Mouse (Mus musculus): ENCODE results near the gene Hspb6. TPM values are rescaled to one million over a fixed set of nuclear protein-coding genes. Genes with fewer than 3 reads are reported as not detected.

Gene Hspb6
- polyA plus RNA-seq, 1 experiment from 2014 or later = 9.3 TPM

GRCm38 (mm10) chr7:30566033-30566432 lies 14.1 kb downstream of the Hspb6 start:
- no peak overlapping the region for H3K4me2 ChIP-seq (replicated peaks)
- H3K27ac ChIP-seq (replicated peaks) = no peak overlapping the region
- no peaks in the 10 kb centered on the region for H3K9me3 ChIP-seq
- H3K27me3 ChIP-seq = no peaks in the 10 kb centered on the region
- H3K4me3 ChIP-seq = no peak overlapping the region
- whole genome bisulfite sequencing = 90% methylated on average over 9 of the region's 9 CpGs
- no peak for ATAC-seq (replicated peaks)
- peaks cover 60% of the 10 kb centered on the region for H3K36me3 ChIP-seq
- H3K4me1 ChIP-seq = peaks cover 17% of the 10 kb centered on the region
- H3K9ac ChIP-seq (replicated peaks) = no peak overlapping the region

- 93% methylated on average over 11 of the region's 11 CpGs for WGBS
- no peak overlapping the region for H3K4me3 ChIP-seq
- no peak overlapping the region for H3K9ac ChIP-seq (replicated peaks)
- no peaks in the 10 kb centered on the region for H3K27me3 ChIP-seq
- H3K9me3 ChIP-seq = no peaks in the 10 kb centered on the region
- no peak overlapping the region for H3K27ac ChIP-seq (replicated peaks)
- ATAC-seq (replicated peaks) = no peak
- H3K36me3 ChIP-seq = peaks cover 68% of the 10 kb centered on the region
- H3K4me1 ChIP-seq = peaks cover 10% of the 10 kb centered on the region
- H3K4me2 ChIP-seq (replicated peaks) = no peak overlapping the region
These were observed 15.6 kb downstream of the Hspb6 start for GRCm38 (mm10) chr7:30567555-30567954.

DNA sequence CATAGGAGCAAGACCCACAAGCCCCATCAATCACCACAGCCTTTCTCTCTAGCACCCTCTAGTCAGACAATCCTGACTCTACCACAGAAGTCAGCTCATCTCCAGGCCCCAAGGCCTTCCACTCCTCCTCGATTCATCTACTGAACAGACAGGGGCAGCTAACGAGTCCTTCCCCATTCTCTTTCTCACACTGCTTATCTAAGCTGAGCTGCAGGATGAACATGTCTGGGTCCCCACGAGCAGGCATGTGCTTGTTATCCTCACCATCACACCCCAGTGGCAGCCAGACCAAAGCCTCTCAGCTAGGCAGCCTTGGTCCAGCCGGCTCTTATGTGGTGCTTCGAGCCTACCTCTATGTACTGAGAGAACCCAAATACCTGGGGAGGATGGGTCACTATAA lies 20.4 kb downstream of the Hspb6 start:
- Histone ChIP-seq H3K27ac (replicated peaks) (no peak overlapping the region), H3K4me2 (replicated peaks) (no peak overlapping the region), H3K4me1 (no peaks in the 10 kb centered on the region), H3K27me3 (no peaks in the 10 kb centered on the region), H3K4me3 (no peak overlapping the region), H3K9ac (replicated peaks) (no peak overlapping the region), H3K9me3 (no peaks in the 10 kb centered on the region), H3K36me3 (peaks cover 94% of the 10 kb centered on the region)
- 86% methylated on average over 5 of the region's 5 CpGs for WGBS
- ATAC-seq (replicated peaks) = no peak

- ATAC-seq (replicated peaks) = no peak
- Histone ChIP-seq H3K4me1 (no peaks in the 10 kb centered on the region), H3K4me3 (no peak overlapping the region), H3K27ac (replicated peaks) (no peak overlapping the region), H3K9ac (replicated peaks) (no peak overlapping the region), H3K36me3 (peaks cover 97% of the 10 kb centered on the region), H3K27me3 (no peaks in the 10 kb centered on the region), H3K9me3 (no peaks in the 10 kb centered on the region), H3K4me2 (replicated peaks) (no peak overlapping the region)
- 77% methylated on average over 2 of the region's 2 CpGs for WGBS
These were observed 21.0 kb downstream of the Hspb6 start for GRCm38 (mm10) chr7:30572969-30573368.

DNA sequence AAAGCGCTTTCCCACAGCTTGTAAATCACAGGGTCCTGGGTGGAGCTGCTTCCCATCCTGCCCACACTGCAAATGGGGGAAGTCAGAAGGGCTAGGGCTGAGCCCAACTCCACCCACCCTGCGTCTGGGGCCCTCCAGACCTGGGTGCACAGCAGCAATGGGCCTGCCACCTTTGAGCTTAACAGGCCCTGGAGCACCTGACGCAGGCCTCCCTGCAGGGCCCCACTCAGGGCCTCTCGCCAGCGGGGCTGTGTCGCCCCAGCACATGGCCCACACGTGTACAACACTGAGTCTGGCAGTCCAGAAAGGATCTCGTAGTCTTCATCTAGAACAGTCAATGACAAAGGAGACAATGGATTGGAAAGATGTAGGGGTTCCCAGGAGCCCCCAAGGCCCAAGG lies 28.0 kb downstream of the Hspb6 start:
- Histone ChIP-seq H3K9ac (replicated peaks) (no peak overlapping the region), H3K27me3 (no peaks in the 10 kb centered on the region), H3K9me3 (no peaks in the 10 kb centered on the region), H3K4me1 (no peaks in the 10 kb centered on the region), H3K36me3 (peaks cover 99% of the 10 kb centered on the region), H3K4me3 (no peak overlapping the region), H3K4me2 (replicated peaks) (no peak overlapping the region), H3K27ac (replicated peaks) (no peak overlapping the region)
- ATAC-seq (replicated peaks) = no peak
- 91% methylated on average over 8 of the region's 8 CpGs for WGBS

GRCm38 (mm10) chr7:30581547-30581946 lies 29.6 kb downstream of the Hspb6 start:
- ATAC-seq (replicated peaks) = no peak
- Histone ChIP-seq H3K27me3 (no peaks in the 10 kb centered on the region), H3K4me2 (replicated peaks) (no peak overlapping the region), H3K9ac (replicated peaks) (no peak overlapping the region), H3K9me3 (no peaks in the 10 kb centered on the region), H3K4me3 (no peak overlapping the region), H3K27ac (replicated peaks) (no peak overlapping the region), H3K36me3 (peaks cover 96% of the 10 kb centered on the region), H3K4me1 (peaks cover 2% of the 10 kb centered on the region)
- 95% methylated on average over 16 of the region's 16 CpGs for WGBS

DNA sequence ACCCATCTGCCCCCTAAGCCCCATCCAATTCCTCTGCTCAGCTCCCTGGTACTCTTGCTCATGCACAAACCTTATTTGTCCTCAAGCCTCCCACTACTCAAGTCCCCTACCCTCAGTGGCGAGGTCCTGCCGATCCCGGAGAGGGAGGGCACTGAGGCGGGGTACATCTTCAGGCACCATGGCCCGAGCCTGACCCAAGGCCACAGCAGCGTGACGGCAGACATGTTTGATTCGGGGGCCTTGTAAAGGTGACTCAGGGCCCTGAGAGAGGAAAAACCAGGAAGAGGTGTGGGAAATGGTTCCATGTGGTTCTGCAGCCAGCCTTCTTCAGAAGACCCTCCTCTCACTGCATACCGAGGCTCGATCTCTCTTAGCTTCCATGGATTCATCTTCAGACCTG lies 32.4 kb downstream of the Hspb6 start:
- 93% methylated on average over 10 of the region's 10 CpGs for WGBS
- no peak for ATAC-seq (replicated peaks)
- H3K9me3 ChIP-seq = no peaks in the 10 kb centered on the region

DNA sequence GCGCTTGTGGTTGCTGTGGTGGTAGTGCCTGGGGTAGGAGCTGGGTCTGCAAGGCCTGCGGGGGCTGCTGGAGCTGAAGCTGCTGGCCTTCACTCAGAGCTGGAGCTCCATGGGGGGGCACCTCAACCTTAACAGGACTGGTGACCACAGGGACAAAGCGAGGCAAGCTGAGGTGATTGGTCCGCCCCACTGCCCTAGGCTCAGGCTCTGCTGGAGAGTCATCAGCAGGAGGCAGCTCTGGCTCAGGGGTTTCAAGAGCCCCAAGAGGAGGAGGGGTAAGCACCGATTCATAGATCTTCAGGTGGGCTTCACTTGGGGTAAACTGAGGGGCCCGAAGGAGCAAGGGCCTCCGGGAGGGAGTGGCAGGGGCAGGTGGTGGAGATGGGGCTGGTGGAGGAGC lies 33.2 kb downstream of the Hspb6 start:
- Histone ChIP-seq H3K36me3 (peaks cover 60% of the 10 kb centered on the region), H3K27me3 (no peaks in the 10 kb centered on the region), H3K4me2 (replicated peaks) (no peak overlapping the region), H3K4me1 (peaks cover 24% of the 10 kb centered on the region), H3K9me3 (no peaks in the 10 kb centered on the region), H3K9ac (replicated peaks) (no peak overlapping the region), H3K27ac (replicated peaks) (no peak overlapping the region), H3K4me3 (no peak overlapping the region)
- 93% methylated on average over 7 of the region's 7 CpGs for WGBS
- ATAC-seq (replicated peaks) = no peak

More for the DNA sequence above, 32.4 kb downstream of the Hspb6 start:
- Histone ChIP-seq H3K36me3 (peaks cover 68% of the 10 kb centered on the region), H3K27ac (replicated peaks) (no peak overlapping the region), H3K9ac (replicated peaks) (no peak overlapping the region), H3K4me2 (replicated peaks) (no peak overlapping the region), H3K4me3 (no peak overlapping the region), H3K4me1 (peaks cover 16% of the 10 kb centered on the region), H3K27me3 (no peaks in the 10 kb centered on the region)

- Histone ChIP-seq H3K9me3 (no peaks in the 10 kb centered on the region), H3K9ac (replicated peaks) (0 out of 2 replicates have a peak overlapping the region, but pooled peaks have one; percentile 95), H3K4me1 (peaks cover 24% of the 10 kb centered on the region), H3K4me2 (replicated peaks) (peak overlapping the region; percentile 82), H3K27me3 (no peaks in the 10 kb centered on the region), H3K27ac (replicated peaks) (no peak overlapping the region), H3K4me3 (peak overlapping the region; percentile 95; the same call in 1 of the 2 replicates), H3K36me3 (peaks cover 47% of the 10 kb centered on the region)
- ATAC-seq (replicated peaks) = no peak
- WGBS = 88% methylated on average over 28 of the region's 28 CpGs
These were observed 34.6 kb downstream of the Hspb6 start for GRCm38 (mm10) chr7:30586455-30587020.

GRCm38 (mm10) chr7:30587842-30588667 lies 36.1 kb downstream of the Hspb6 start:
- no peaks in the 10 kb centered on the region for H3K9me3 ChIP-seq
- peak overlapping the region; percentile 95 for H3K4me3 ChIP-seq
- no peaks in the 10 kb centered on the region for H3K27me3 ChIP-seq
- ATAC-seq (replicated peaks) = peak; percentile 42
- 0% methylated on average over 56 of the region's 67 CpGs for WGBS
- H3K9ac ChIP-seq (replicated peaks) = peak overlapping the region; percentile 95
- peaks cover 24% of the 10 kb centered on the region for H3K4me1 ChIP-seq
- H3K4me2 ChIP-seq (replicated peaks) = peak overlapping the region; percentile 82
- H3K36me3 ChIP-seq = peaks cover 31% of the 10 kb centered on the region
- peak overlapping the region; percentile 93 for H3K27ac ChIP-seq (replicated peaks)

- WGBS = under 1% methylated on average over 59 of the region's 68 CpGs
- H3K4me3 ChIP-seq = peak within 1 kb of the TSS; percentile 95
- peak within 1 kb of the TSS; percentile 93 for H3K27ac ChIP-seq (replicated peaks)
- no peaks in the 10 kb centered on the region for H3K27me3 ChIP-seq
- no peaks in the 10 kb centered on the region for H3K9me3 ChIP-seq
- H3K4me2 ChIP-seq (replicated peaks) = peak within 1 kb of the TSS; percentile 82
- peak; percentile 95 for ATAC-seq (replicated peaks)
- H3K4me1 ChIP-seq = peaks cover 24% of the 10 kb centered on the region
- peaks cover 23% of the 10 kb centered on the region for H3K36me3 ChIP-seq
- H3K9ac ChIP-seq (replicated peaks) = peak within 1 kb of the TSS; percentile 95
These were observed 36.9 kb downstream of the Hspb6 start, which contains the start of gene Kmt2b for GRCm38 (mm10) chr7:30588676-30589434. TSS of gene Kmt2b (minus strand) at chr7:30588726.
